Mouse (Mus musculus) testis, adult 2 months (tissue): Measurements from ENCODE around the gene Tex28.

Experiments
- CTCF ChIP-seq: fragments of 200-500 bp; IDR thresholded peaks from 2 replicates; pipeline ENCODE4 v1.5.1; 2012; ENCODE audit warnings: low read depth, mild to moderate bottlenecking, inconsistent platforms, low read length, moderate library complexity; ENCODE audit not compliant: control insufficient read depth, insufficient read depth, insufficient replicate concordance
- POLR2A ChIP-seq: fragments of 200-500 bp; IDR thresholded peaks from 2 replicates; pipeline ENCODE4 v1.6.1; 2012; ENCODE audit warnings: low read depth, mild to moderate bottlenecking, inconsistent platforms, low read length, moderate library complexity; ENCODE audit not compliant: control insufficient read depth

DNA sequence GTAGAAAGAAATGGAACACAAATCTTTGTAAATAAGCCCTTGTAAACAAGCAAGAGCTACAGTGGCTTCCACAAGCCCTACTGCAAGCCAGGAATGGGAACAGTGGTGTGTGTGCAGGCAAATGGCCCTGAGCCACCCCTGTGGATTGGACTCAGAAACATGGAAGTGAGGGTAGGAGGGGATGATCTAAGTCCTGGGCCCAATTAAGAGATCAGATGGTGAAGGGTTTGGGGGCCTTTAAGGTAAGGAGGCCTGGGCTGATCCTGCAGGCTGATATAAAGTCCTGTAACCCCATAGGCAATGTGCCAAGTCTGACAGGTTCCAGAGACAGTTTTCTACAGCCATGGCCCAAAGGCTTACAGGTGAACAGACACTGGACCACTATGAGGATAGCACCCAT is 40.5 kb downstream of the Tex28 start, which contains the start of gene Opn1mw:
- TF ChIP-seq CTCF: no peak
- no peak for TF ChIP-seq POLR2A
